Mouse (Mus musculus): ENCODE data around the gene Cpeb4. TPM values are rescaled to one million over a fixed set of nuclear protein-coding genes. Genes with fewer than 3 reads are reported as not detected.
A peak's percentile ranks its signal among the peaks of the same experiment; 100 is the strongest.

Cpeb4 gene
- total RNA-seq, 2 experiments from 2014 or later: 6.7 to 9.2 TPM

- ATAC-seq (replicated peaks; ENCODE audit: poor library complexity, severe bottlenecking): no peak
Measured at GRCm38 (mm10) chr11:31893639-31894038, 21.6 kb downstream of the Cpeb4 start.

- no peak for ATAC-seq (replicated peaks; ENCODE audit: poor library complexity, severe bottlenecking)
Measured at GRCm38 (mm10) chr11:31896065-31896792, 24.2 kb downstream of the Cpeb4 start.

GRCm38 (mm10) chr11:31896905-31897304 lies 24.9 kb downstream of the Cpeb4 start:
- ATAC-seq (replicated peaks; ENCODE audit: poor library complexity, severe bottlenecking): no peak

GRCm38 (mm10) chr11:31899166-31899565 lies 27.2 kb downstream of the Cpeb4 start:
- no peak for ATAC-seq (replicated peaks; ENCODE audit: poor library complexity, severe bottlenecking)

GRCm38 (mm10) chr11:31900736-31901135 lies 28.7 kb downstream of the Cpeb4 start:
- no peak for ATAC-seq (replicated peaks; ENCODE audit: poor library complexity, severe bottlenecking)

- no peak for ATAC-seq (replicated peaks; ENCODE audit: poor library complexity, severe bottlenecking)
Measured at GRCm38 (mm10) chr11:31902251-31903001, 30.4 kb downstream of the Cpeb4 start.

GRCm38 (mm10) chr11:31906499-31906898 lies 34.5 kb downstream of the Cpeb4 start:
- no peak for ATAC-seq (replicated peaks; ENCODE audit: poor library complexity, severe bottlenecking)

- ATAC-seq (replicated peaks; ENCODE audit: poor library complexity, severe bottlenecking): no peak
Measured at GRCm38 (mm10) chr11:31907650-31908049, 35.6 kb downstream of the Cpeb4 start.

GRCm38 (mm10) chr11:31912958-31913357 lies 40.9 kb downstream of the Cpeb4 start:
- no peak for ATAC-seq (replicated peaks; ENCODE audit: poor library complexity, severe bottlenecking)

GRCm38 (mm10) chr11:31917769-31918168 lies 45.8 kb downstream of the Cpeb4 start:
- ATAC-seq (replicated peaks; ENCODE audit: poor library complexity, severe bottlenecking): no peak

- no peak for ATAC-seq (replicated peaks; ENCODE audit: poor library complexity, severe bottlenecking)
Measured at GRCm38 (mm10) chr11:31930051-31930450, 58.0 kb downstream of the Cpeb4 start.

- ATAC-seq (replicated peaks; ENCODE audit: poor library complexity, severe bottlenecking): no peak
Measured at GRCm38 (mm10) chr11:31935652-31936051, 63.6 kb downstream of the Cpeb4 start.

GRCm38 (mm10) chr11:31936910-31937525 lies 65.0 kb downstream of the Cpeb4 start:
- ATAC-seq (replicated peaks; ENCODE audit: poor library complexity, severe bottlenecking): no peak

GRCm38 (mm10) chr11:31940898-31941639 lies 69.1 kb downstream of the Cpeb4 start:
- ATAC-seq (replicated peaks; ENCODE audit: poor library complexity, severe bottlenecking): no peak

- ATAC-seq (replicated peaks; ENCODE audit: poor library complexity, severe bottlenecking): peak; percentile 64
Measured at GRCm38 (mm10) chr11:31941640-31942638, 69.9 kb downstream of the Cpeb4 start.

GRCm38 (mm10) chr11:31945471-31945870 lies 73.5 kb downstream of the Cpeb4 start:
- ATAC-seq (replicated peaks; ENCODE audit: poor library complexity, severe bottlenecking): peak; percentile 21

GRCm38 (mm10) chr11:31948462-31949330 lies 76.7 kb downstream of the Cpeb4 start:
- peak; percentile 57 for ATAC-seq (replicated peaks; ENCODE audit: poor library complexity, severe bottlenecking)

GRCm38 (mm10) chr11:31949331-31949785 lies 77.3 kb downstream of the Cpeb4 start:
- ATAC-seq (replicated peaks; ENCODE audit: poor library complexity, severe bottlenecking): peak; percentile 54
